Mouse (Mus musculus) granulocyte monocyte progenitor cell, adult 5-6 weeks (primary cell): Measurements from ENCODE around the gene Cnnm1. TPM values are rescaled to one million over a fixed set of nuclear protein-coding genes. Genes with fewer than 3 reads are reported as not detected.
"Not testable (repeated sequence)": the region's sequence is repeated elsewhere in the genome, so short reads cannot be mapped to it uniquely, and the experiment has no call there.

ENCODE experiments used
- ATAC-seq: replicated peaks from 2 replicates; pipeline ENCODE4 v1.8.0; 2016; ENCODE audit warnings: mild to moderate bottlenecking, moderate TSS enrichment, inconsistent platforms; ENCODE audit not compliant: poor library complexity, severe bottlenecking
- total RNA-seq, 2 experiments: library from RNA; stranded (forward) in 1 of 2; stranded (reverse) in 1 of 2; fragments of 200-712, 200-1000 nt in 1 of 2; fragments of >200 nt in 1 of 2; fragmentation: Nextera tagmentation in 1 of 2; gene quantifications; 2 replicates each; pipeline ENCODE4 v1.2.3; 2014 to 2017

Cnnm1 gene
- total RNA-seq, 2 experiments from 2014 or later = not detected

GRCm38 (mm10) chr19:43464294-43464687 lies 24.1 kb downstream of the Cnnm1 start:
- no peak for ATAC-seq

- ATAC-seq = no peak
Measured at GRCm38 (mm10) chr19:43465076-43465475, 24.8 kb downstream of the Cnnm1 start.

- ATAC-seq = no peak
Measured at GRCm38 (mm10) chr19:43465601-43466255, 25.5 kb downstream of the Cnnm1 start.

GRCm38 (mm10) chr19:43467927-43468685 lies 27.9 kb downstream of the Cnnm1 start:
- ATAC-seq = no peak

GRCm38 (mm10) chr19:43469333-43469732 lies 29.1 kb downstream of the Cnnm1 start:
- ATAC-seq = no peak

GRCm38 (mm10) chr19:43472331-43472730 lies 32.1 kb downstream of the Cnnm1 start:
- ATAC-seq = no peak

GRCm38 (mm10) chr19:43472781-43473180 lies 32.5 kb downstream of the Cnnm1 start:
- ATAC-seq = no peak

- no peak for ATAC-seq
Measured at GRCm38 (mm10) chr19:43475642-43476041, 35.4 kb downstream of the Cnnm1 start.

GRCm38 (mm10) chr19:43476063-43476462 lies 35.8 kb downstream of the Cnnm1 start:
- ATAC-seq = no peak

- ATAC-seq = no peak
Measured at GRCm38 (mm10) chr19:43477436-43477835, 37.2 kb downstream of the Cnnm1 start.

GRCm38 (mm10) chr19:43478891-43479290 lies 38.7 kb downstream of the Cnnm1 start:
- peak; percentile 48; the same call in 1 of the 2 replicates for ATAC-seq

GRCm38 (mm10) chr19:43479431-43479830 lies 39.2 kb downstream of the Cnnm1 start:
- ATAC-seq = no peak

- no peak for ATAC-seq
Measured at GRCm38 (mm10) chr19:43480512-43480911, 40.3 kb downstream of the Cnnm1 start.

GRCm38 (mm10) chr19:43487429-43487828 lies 47.2 kb downstream of the Cnnm1 start:
- no peak for ATAC-seq

- ATAC-seq = not testable (repeated sequence)
Measured at GRCm38 (mm10) chr19:43493316-43493715, 53.1 kb downstream of the Cnnm1 start.

GRCm38 (mm10) chr19:43493878-43494277 lies 53.6 kb downstream of the Cnnm1 start:
- no peak for ATAC-seq

GRCm38 (mm10) chr19:43494914-43495313 lies 54.7 kb downstream of the Cnnm1 start:
- no peak for ATAC-seq

- ATAC-seq = peak; percentile 83
Measured at GRCm38 (mm10) chr19:43495846-43496245, 55.6 kb downstream of the Cnnm1 start.

GRCm38 (mm10) chr19:43497440-43497839 lies 57.2 kb downstream of the Cnnm1 start:
- ATAC-seq = no peak

- ATAC-seq = no peak
Measured at GRCm38 (mm10) chr19:43498874-43499273, 58.6 kb downstream of the Cnnm1 start.

- ATAC-seq = no peak
Measured at GRCm38 (mm10) chr19:43502630-43503029, 62.4 kb downstream of the Cnnm1 start.

- not testable (repeated sequence) for ATAC-seq
Measured at GRCm38 (mm10) chr19:43503593-43503992, 63.4 kb downstream of the Cnnm1 start.
